Mouse (Mus musculus) cerebellum, adult (tissue): ENCODE data around the gene Prr14.
"Not testable (repeated sequence)": the region's sequence is repeated elsewhere in the genome, so short reads cannot be mapped to it uniquely, and the experiment has no call there.

ENCODE experiments used
- ATAC-seq: cut with Nextera tagmentation; 2 replicates; pipeline ENCODE4 v1.9.2; 2017; ENCODE audit warnings: mild to moderate bottlenecking, moderate library complexity, mixed read lengths; ENCODE audit not compliant: insufficient number of reproducible peaks, low FRiP score, low TSS enrichment

Prr14 gene

DNA sequence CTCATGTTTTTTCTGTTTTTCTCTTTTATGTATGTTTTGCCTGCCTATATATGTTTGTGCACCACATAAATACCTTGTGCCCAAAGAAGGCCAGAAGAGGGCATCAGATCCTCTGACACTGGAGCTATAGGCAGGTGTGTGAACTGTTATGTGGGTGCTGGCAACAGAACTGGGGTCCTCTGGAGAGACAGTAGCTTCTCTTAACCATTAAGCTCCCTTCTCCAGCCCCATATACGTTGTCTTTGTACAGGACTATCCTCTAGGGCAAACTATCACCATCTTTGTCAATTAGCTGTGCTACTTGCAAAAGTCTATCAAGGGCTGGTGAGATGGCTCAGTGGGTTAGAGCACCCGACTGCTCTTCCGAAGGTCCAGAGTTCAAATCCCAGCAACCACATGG lies 48.9 kb downstream of the Prr14 start:
- ATAC-seq, result no peak

GRCm38 (mm10) chr7:127509830-127510229 lies 50.4 kb downstream of the Prr14 start:
- not testable (repeated sequence) for ATAC-seq

- ATAC-seq, result no peak
Observed at GRCm38 (mm10) chr7:127511241-127511640, 51.8 kb downstream of the Prr14 start.

GRCm38 (mm10) chr7:127511808-127512230 lies 52.4 kb downstream of the Prr14 start, which contains the start of gene Srcap:
TSS of gene Srcap (plus strand) at chr7:127511983.
- ATAC-seq, result peak; percentile 97

GRCm38 (mm10) chr7:127512231-127513015 lies 53.0 kb downstream of the Prr14 start:
- ATAC-seq, result peak; percentile 78

- ATAC-seq, result no peak
Observed at GRCm38 (mm10) chr7:127513016-127513390, 53.6 kb downstream of the Prr14 start.

- ATAC-seq, result no peak
Observed at GRCm38 (mm10) chr7:127513781-127514180, 54.4 kb downstream of the Prr14 start.

- no peak for ATAC-seq
Observed at GRCm38 (mm10) chr7:127515846-127516245, 56.4 kb downstream of the Prr14 start.

DNA sequence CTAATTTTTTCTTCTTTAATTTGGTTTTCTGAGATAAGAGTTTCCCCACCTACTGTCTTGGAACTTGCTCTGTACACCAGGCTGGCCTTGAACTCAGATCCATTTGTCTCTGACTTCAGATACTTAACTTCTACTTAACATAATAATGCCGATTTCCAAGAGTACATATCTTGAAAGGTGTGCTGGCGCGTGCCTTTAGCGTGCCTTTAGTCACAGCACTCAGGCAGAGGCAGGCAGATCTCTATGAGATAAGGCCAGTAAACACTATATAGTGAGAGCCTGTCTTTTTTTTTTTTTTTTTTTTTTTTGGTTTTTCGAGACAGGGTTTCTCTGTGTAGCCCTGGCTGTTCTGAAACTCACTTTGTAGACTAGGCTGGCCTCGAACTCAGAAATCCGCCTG lies 56.9 kb downstream of the Prr14 start:
- no peak for ATAC-seq

GRCm38 (mm10) chr7:127519284-127519683 lies 59.9 kb downstream of the Prr14 start, which contains the start of gene Gm42715:
TSS of gene Gm42715 (plus strand) at chr7:127519584.
- no peak for ATAC-seq
